Mouse (Mus musculus) forebrain, embryonic 10.5 days (tissue): Measurements from ENCODE around the gene Hjurp. TPM values are rescaled to one million over a fixed set of nuclear protein-coding genes. Genes with fewer than 3 reads are reported as not detected.

Experiments
- DNase-seq: peaks from one replicate; pipeline ENCODE4 v3.0.0-alpha.2; 2017; ENCODE audit warnings: low spot score; ENCODE audit errors: extremely low spot score
- H3K27ac ChIP-seq: fragments of 300-500 bp; sonication (generic); 2 replicates; pipeline ENCODE4 v1.5.1; 2016; ENCODE audit warnings: mild to moderate bottlenecking
- H3K27me3 ChIP-seq: fragments of 300-500 bp; sonication (generic); 2 replicates; pipeline ENCODE4 v1.6.1; 2016; ENCODE audit warnings: mild to moderate bottlenecking; ENCODE audit not compliant: poor library complexity, severe bottlenecking
- H3K36me3 ChIP-seq: fragments of 300-500 bp; sonication (generic); replicated peaks from 2 replicates; pipeline ENCODE4 v1.6.1; 2016; ENCODE audit warnings: mild to moderate bottlenecking, moderate library complexity
- H3K4me1 ChIP-seq: fragments of 300-500 bp; sonication (generic); 2 replicates; pipeline ENCODE4 v1.6.1; 2016
- H3K4me3 ChIP-seq: fragments of 300-500 bp; sonication (generic); 2 replicates; pipeline ENCODE4 v1.5.1; 2016; ENCODE audit warnings: mild to moderate bottlenecking, moderate library complexity
- H3K9me3 ChIP-seq: fragments of 300-500 bp; sonication (generic); 2 replicates; pipeline ENCODE4 v1.6.1; 2016; ENCODE audit warnings: mild to moderate bottlenecking, moderate library complexity
- WGBS: fragments of 180-500 bp; shearing (Covaris S2); methylation state at CpG from one replicate; pipeline ENCODE4 v1.1.7; 2016; 5-methylcytosine and 5-hydroxymethylcytosine counted together
- polyA plus RNA-seq: library from polyadenylated mRNA; unstranded; fragments of >200 nt; fragmentation: Nextera tagmentation; extraction: Ambion mirVana; gene quantifications from 2 replicates; pipeline ENCODE4 v1.2.1, GENCODE M21; 2016

The Hjurp gene
- polyA plus RNA-seq, 1 experiment from 2014 or later = 224 TPM

GRCm38 (mm10) chr1:88260604-88261377 is 16.6 kb downstream of the Hjurp start:
- no peak overlapping the region for H3K27ac ChIP-seq
- peaks cover 100% of the 10 kb centered on the region for H3K9me3 ChIP-seq
- H3K4me3 ChIP-seq = no peak overlapping the region
- DNase-seq = no peak
- H3K4me1 ChIP-seq = no peaks in the 10 kb centered on the region
- no peaks in the 10 kb centered on the region for H3K27me3 ChIP-seq
- 86% methylated on average over 10 of the region's 10 CpGs for WGBS
- H3K36me3 ChIP-seq = peaks cover 66% of the 10 kb centered on the region

GRCm38 (mm10) chr1:88260114-88260513 is 17.3 kb downstream of the Hjurp start:
- WGBS = 87% methylated on average over 6 of the region's 6 CpGs
- no peak overlapping the region for H3K4me3 ChIP-seq
- H3K27me3 ChIP-seq = no peaks in the 10 kb centered on the region
- H3K4me1 ChIP-seq = no peaks in the 10 kb centered on the region
- peaks cover 100% of the 10 kb centered on the region for H3K9me3 ChIP-seq
- DNase-seq = no peak
- peaks cover 59% of the 10 kb centered on the region for H3K36me3 ChIP-seq
- H3K27ac ChIP-seq = no peak overlapping the region

- H3K27me3 ChIP-seq = no peaks in the 10 kb centered on the region
- H3K27ac ChIP-seq = no peak overlapping the region
- H3K4me3 ChIP-seq = no peak overlapping the region
- WGBS = 81% methylated on average over 4 of the region's 4 CpGs
- DNase-seq = no peak
- peaks cover 54% of the 10 kb centered on the region for H3K36me3 ChIP-seq
- no peaks in the 10 kb centered on the region for H3K4me1 ChIP-seq
- peaks cover 100% of the 10 kb centered on the region for H3K9me3 ChIP-seq
These were observed 17.8 kb downstream of the Hjurp start for GRCm38 (mm10) chr1:88259643-88260024.

DNA sequence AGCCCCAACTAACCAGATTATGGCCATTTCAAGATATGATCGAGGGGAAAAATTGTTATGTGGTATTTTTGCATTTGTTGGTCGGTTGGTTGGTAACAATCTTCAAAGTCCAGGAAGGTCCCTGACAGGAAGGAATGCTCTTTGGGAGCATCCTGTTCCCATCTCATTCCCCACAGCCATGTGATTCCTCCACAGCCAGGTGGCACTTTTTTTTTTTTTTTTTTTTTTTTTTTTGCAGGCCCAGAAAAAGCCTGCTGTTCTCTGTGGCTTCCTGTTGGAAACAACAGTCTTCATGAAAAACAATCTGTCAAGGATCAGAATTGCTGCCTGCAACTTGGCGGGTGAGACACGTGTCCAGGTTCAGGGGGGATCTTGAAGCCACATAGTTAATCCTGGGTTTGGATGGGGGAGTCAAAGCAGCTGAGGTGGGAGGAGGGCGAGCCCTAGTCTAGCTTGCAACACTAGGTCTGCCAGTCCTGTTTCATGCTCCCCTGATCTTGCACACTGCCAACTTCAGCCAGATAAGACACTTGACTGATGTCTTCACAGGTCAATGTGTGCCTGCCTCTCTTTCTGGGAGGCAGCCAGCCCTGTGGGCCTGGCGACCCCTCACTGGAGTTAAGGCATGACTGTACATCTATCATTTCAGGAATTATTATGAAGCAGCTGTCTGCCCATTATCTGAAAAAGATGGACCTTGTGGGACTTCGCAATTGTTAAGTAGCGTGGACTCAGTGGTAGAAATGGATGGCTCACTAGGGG is 18.4 kb downstream of the Hjurp start:
- H3K36me3 ChIP-seq = peaks cover 49% of the 10 kb centered on the region
- DNase-seq = no peak

GRCm38 (mm10) chr1:88258361-88258760 is 19.1 kb downstream of the Hjurp start:
- DNase-seq = no peak
- H3K4me3 ChIP-seq = no peak overlapping the region
- no peaks in the 10 kb centered on the region for H3K4me1 ChIP-seq
- H3K36me3 ChIP-seq = peaks cover 42% of the 10 kb centered on the region
- 73% methylated on average over 6 of the region's 6 CpGs for WGBS
- H3K9me3 ChIP-seq = peaks cover 100% of the 10 kb centered on the region
- no peaks in the 10 kb centered on the region for H3K27me3 ChIP-seq
- no peak overlapping the region for H3K27ac ChIP-seq

More for the DNA sequence above, 18.4 kb downstream of the Hjurp start:
- WGBS = 80% methylated on average over 8 of the region's 8 CpGs
- Histone ChIP-seq H3K4me1 (no peaks in the 10 kb centered on the region), H3K9me3 (peaks cover 100% of the 10 kb centered on the region), H3K27ac (no peak overlapping the region), H3K27me3 (no peaks in the 10 kb centered on the region), H3K4me3 (no peak overlapping the region)

DNA sequence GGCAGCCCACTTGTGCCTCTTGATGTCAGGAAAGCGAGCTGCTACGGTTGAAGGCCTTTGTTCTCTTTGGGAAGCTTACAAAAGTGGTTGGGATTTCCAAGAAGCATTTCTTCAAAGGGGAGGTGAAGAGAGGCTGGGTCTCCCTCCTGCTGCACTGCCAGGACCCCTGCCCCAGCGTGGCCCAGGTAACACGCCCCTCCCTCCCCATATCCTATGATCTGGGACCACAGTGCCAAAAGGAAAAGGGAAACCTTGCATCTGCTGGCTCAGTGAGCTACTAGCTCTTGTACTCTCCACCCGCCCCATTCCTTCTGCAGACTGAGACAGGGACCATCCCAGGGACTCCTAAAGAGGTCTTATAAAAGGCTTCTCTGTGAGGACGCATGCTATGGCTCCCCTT is 19.8 kb downstream of the Hjurp start:
- 82% methylated on average over 6 of the region's 6 CpGs for WGBS
- H3K4me1 ChIP-seq = no peaks in the 10 kb centered on the region
- DNase-seq = no peak
- H3K4me3 ChIP-seq = no peak overlapping the region
- no peaks in the 10 kb centered on the region for H3K27me3 ChIP-seq
- H3K9me3 ChIP-seq = peaks cover 100% of the 10 kb centered on the region
- H3K36me3 ChIP-seq = peaks cover 35% of the 10 kb centered on the region
- no peak overlapping the region for H3K27ac ChIP-seq

- WGBS = 82% methylated on average over 10 of the region's 10 CpGs
These were observed 20.4 kb downstream of the Hjurp start for GRCm38 (mm10) chr1:88256886-88257663.

DNA sequence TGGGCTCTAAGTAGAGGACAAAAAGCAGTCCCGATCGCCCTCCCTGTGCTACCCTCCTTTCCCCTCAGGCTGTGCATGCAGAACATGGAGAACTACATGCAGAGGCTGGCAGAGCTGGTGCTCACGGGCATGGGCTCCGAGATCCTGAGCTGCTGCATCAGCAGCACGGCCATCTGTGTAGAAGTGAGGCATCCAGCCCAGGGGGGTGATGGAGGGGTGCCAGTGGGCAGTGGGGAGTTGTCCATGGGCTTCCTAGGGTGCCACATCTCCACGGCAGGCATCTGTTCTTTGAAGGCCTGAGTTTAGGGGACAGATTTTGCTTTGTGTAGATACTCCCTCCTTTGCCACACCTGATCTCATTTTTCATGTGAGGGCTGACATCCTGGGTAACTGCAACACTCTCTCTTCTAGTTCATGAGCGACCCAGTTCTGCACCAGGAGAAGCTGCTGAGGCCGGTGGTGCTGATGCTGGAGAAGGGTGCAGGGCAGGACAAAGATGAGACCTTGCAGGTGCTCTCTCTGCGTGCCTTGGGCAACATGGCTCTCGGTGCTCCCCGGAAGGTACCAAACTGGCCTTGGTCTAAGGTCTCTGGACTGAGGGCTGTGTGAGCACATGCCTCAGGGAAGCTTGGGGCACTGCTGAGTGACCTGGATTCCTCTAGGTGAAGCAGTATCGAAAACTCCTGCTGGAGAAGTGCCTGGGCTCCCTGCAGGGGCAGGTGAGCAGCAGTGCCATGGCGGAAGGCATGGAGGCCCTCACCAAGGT is 21.3 kb downstream of the Hjurp start:
- Histone ChIP-seq H3K27me3 (no peaks in the 10 kb centered on the region), H3K4me1 (no peaks in the 10 kb centered on the region)
- 84% methylated on average over 13 of the region's 13 CpGs for WGBS

More at GRCm38 (mm10) chr1:88256886-88257663, 20.4 kb downstream of the Hjurp start:
- Histone ChIP-seq H3K9me3 (peaks cover 100% of the 10 kb centered on the region), H3K4me3 (no peak overlapping the region), H3K36me3 (peaks cover 29% of the 10 kb centered on the region), H3K27me3 (no peaks in the 10 kb centered on the region), H3K4me1 (no peaks in the 10 kb centered on the region), H3K27ac (no peak overlapping the region)
- DNase-seq = no peak

DNA sequence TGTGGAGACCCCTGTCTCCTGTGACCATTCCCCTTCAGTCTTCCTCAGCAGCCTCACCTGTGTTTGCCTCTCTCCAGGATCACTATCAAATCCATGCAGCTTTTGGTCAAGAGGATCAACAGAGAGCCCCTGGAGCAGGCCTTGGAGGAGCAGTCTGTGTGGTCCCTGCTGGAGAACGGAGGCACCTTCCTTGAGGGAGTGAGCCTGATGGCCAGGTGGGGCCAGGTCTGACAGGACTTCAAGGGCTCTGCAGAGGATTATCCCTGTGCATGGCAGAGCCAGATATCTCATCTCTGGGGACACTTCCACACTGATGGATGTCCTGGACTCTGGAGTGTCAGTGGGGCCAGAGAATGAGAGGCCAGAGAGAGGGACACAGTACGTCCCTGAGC is 22.0 kb downstream of the Hjurp start:
- H3K4me3 ChIP-seq = no peak overlapping the region
- H3K9me3 ChIP-seq = peaks cover 98% of the 10 kb centered on the region
- no peaks in the 10 kb centered on the region for H3K4me1 ChIP-seq
- peaks cover 13% of the 10 kb centered on the region for H3K36me3 ChIP-seq
- no peak for DNase-seq
- H3K27me3 ChIP-seq = no peaks in the 10 kb centered on the region
- WGBS = 59% methylated on average over 2 of the region's 2 CpGs
- H3K27ac ChIP-seq = no peak overlapping the region

More for the DNA sequence above, 21.3 kb downstream of the Hjurp start:
- Histone ChIP-seq H3K27ac (no peak overlapping the region), H3K4me3 (no peak overlapping the region), H3K9me3 (peaks cover 98% of the 10 kb centered on the region), H3K36me3 (peaks cover 20% of the 10 kb centered on the region)
- DNase-seq = no peak

DNA sequence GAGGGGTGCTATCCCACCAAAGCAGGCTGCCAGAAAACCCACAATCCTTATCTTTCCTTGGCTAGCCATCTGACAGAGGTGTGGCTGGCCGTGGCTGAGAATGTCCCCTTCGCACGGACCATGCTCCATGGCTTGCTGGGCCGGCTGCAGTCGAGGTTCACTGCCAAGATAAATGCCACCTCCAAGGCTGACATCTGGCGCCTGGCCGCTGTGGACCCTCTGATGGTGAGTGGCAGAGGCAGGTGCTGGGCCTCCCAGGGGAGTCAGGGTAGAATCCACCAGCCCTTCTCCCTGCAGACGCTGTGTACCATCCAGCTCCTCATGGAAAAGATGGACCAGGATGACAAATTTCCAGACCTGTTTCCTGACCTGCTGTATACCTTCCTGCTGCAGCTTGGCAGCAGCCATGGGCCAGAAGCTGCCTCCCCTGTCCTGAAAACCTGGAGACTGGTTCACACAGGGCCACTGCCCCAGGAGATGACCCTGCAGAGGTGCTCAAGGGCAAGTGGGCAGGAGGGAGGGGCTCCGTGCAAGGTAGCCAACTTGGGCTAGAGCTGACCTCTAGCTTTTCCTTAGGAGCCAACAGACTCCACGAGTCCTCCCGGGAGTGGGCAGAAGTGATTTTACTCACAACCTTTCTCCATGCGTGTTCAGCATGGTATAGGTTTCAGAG is 22.5 kb downstream of the Hjurp start:
- 91% methylated on average over 12 of the region's 12 CpGs for WGBS
- H3K9me3 ChIP-seq = peaks cover 98% of the 10 kb centered on the region
- no peaks in the 10 kb centered on the region for H3K4me1 ChIP-seq
- peaks cover 7% of the 10 kb centered on the region for H3K36me3 ChIP-seq
- H3K27me3 ChIP-seq = no peaks in the 10 kb centered on the region
- H3K27ac ChIP-seq = no peak overlapping the region
- no peak for DNase-seq
- H3K4me3 ChIP-seq = no peak overlapping the region

DNA sequence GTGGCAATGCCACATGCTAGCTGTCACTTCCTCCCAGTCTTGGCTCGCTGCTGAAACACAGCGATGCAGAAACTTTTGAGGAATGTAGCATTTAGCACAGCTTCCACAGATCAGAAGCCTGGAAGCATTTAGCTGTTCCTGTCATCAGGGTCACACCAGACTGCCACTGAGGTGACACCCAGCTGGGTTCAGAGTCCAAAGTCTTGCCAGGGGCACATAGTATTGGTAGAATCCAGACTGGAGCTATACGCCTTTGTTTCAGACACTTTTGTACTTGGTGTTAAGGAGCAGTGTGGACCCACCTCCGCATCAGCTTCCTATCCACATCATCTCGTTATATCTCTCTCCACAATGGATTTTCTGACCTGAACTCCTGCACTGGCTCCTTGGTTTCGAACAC is 23.9 kb downstream of the Hjurp start:
- Histone ChIP-seq H3K4me3 (no peak overlapping the region), H3K36me3 (no peaks in the 10 kb centered on the region)
- WGBS = 75% methylated on average over 6 of the region's 6 CpGs

DNA sequence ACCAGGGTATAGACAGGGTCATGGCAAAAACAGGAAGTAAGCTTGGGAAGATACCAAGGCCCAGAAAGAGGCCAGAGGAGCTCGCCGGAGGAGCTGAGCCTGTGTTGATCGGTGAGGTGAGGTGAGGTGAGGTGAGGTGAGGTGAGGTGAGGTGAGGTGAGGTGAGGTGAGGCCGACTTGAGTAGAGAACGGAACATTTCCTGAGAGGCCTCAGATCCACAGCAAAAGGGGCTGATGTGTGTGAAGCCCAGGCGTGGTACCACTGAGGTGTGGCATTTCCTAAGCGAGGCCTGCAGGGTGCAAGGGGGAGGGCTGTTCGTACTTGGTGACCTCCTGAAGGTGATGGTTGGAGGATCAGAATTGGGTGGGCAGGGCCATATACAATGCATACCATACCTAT is 24.3 kb downstream of the Hjurp start:
- Histone ChIP-seq H3K9me3 (peaks cover 98% of the 10 kb centered on the region), H3K4me3 (no peak overlapping the region), H3K27ac (no peak overlapping the region), H3K36me3 (no peaks in the 10 kb centered on the region), H3K27me3 (no peaks in the 10 kb centered on the region), H3K4me1 (no peaks in the 10 kb centered on the region)
- 76% methylated on average over 8 of the region's 8 CpGs for WGBS
- DNase-seq = no peak

More for the DNA sequence above, 23.9 kb downstream of the Hjurp start:
- Histone ChIP-seq H3K27ac (no peak overlapping the region), H3K27me3 (no peaks in the 10 kb centered on the region), H3K4me1 (no peaks in the 10 kb centered on the region), H3K9me3 (peaks cover 98% of the 10 kb centered on the region)
- DNase-seq = no peak
